Mouse (Mus musculus) effector memory CD4-positive, alpha-beta T cell, adult 5 months (primary cell): Measurements from ENCODE around the gene 4933402E13Rik. TPM values are rescaled to one million over a fixed set of nuclear protein-coding genes. Genes with fewer than 3 reads are reported as not detected.

Experiments
- polyA plus RNA-seq: library from polyadenylated mRNA; unstranded; fragments of 100-300 nt; shearing (Covaris generic); gene quantifications from one replicate; pipeline ENCODE4 v1.2.1, GENCODE M21; 2017

4933402E13Rik gene
- polyA plus RNA-seq: not detected

GRCm38 (mm10) chrX:62283199-62283598 is at the start of gene 4933402E13Rik:
Gene 4933402E13Rik, plus strand, starts transcription at chrX:62283499.

Other genes with a start within 250 kb of the 4933402E13Rik start
- gene 4931400O07Rik, start 184.5 kb downstream of the 4933402E13Rik start, polyA plus RNA-seq: not detected